Mouse (Mus musculus): ENCODE measurements at regions not wholly inside any gene's neighbourhood (a gene's known extent, or its start where the extent isn't known, plus 50 kb on each side); places are given as distances from the start of the nearest gene placed in this dataset.

GRCm38 (mm10) chr1:42258594-42258910 lies 437.0 kb upstream of the Pou3f3 start:
- Histone ChIP-seq H3K27me3 (ENCODE audit: control insufficient read depth, insufficient read depth, low read length) (no peaks in the 10 kb centered on the region; the same call in 1 of the 2 replicates), H3K27ac (replicated peaks in 1 of 2; ENCODE audit: control insufficient read depth in 1 of 2, insufficient read depth in 1 of 2, low read depth in 2 of 2, low read length in 2 of 2) (no peak overlapping the region), H3K9me3 (ENCODE audit: control insufficient read depth, low read length) (no peaks in the 10 kb centered on the region), H3K4me3 (ENCODE audit: control insufficient read depth in 1 of 2, insufficient read depth in 1 of 2, low read depth in 1 of 2, low read length in 2 of 2) (no peak overlapping the region), H3K9ac (ENCODE audit: low read length) (no peak overlapping the region), H3K4me1 (ENCODE audit: control insufficient read depth in 2 of 2, insufficient read depth in 2 of 2, low read length in 2 of 2) (peaks cover 9 to 11% of the 10 kb centered on the region in 2 experiments), H3K36me3 (ENCODE audit: control insufficient read depth, insufficient read depth, low read length) (no peaks in the 10 kb centered on the region), H3K4me2 (ENCODE audit: low read length) (peak overlapping the region; percentile 58; the same call in 1 of the 2 replicates)
- ATAC-seq (ENCODE audit: insufficient number of reproducible peaks, insufficient read depth, low FRiP score, low read depth), result no peak
- WGBS, result 22% methylated on average over 4 of the region's 4 CpGs

GRCm38 (mm10) chr1:42259216-42259977 lies 436.2 kb upstream of the Pou3f3 start:
- Histone ChIP-seq H3K36me3 (ENCODE audit: control insufficient read depth, insufficient read depth, low read length) (no peaks in the 10 kb centered on the region), H3K27me3 (ENCODE audit: control insufficient read depth, insufficient read depth, low read length) (no peaks in the 10 kb centered on the region; the same call in 1 of the 2 replicates), H3K4me2 (ENCODE audit: low read length) (no peak overlapping the region), H3K4me3 (ENCODE audit: control insufficient read depth in 1 of 2, insufficient read depth in 1 of 2, low read depth in 1 of 2, low read length in 2 of 2) (no peak overlapping the region), H3K9me3 (ENCODE audit: control insufficient read depth, low read length) (no peaks in the 10 kb centered on the region), H3K27ac (replicated peaks in 1 of 2; ENCODE audit: control insufficient read depth in 1 of 2, insufficient read depth in 1 of 2, low read depth in 2 of 2, low read length in 2 of 2) (no peak overlapping the region), H3K9ac (ENCODE audit: low read length) (no peak overlapping the region), H3K4me1 (ENCODE audit: control insufficient read depth in 2 of 2, insufficient read depth in 2 of 2, low read length in 2 of 2) (peaks cover 9 to 11% of the 10 kb centered on the region in 2 experiments)
- no peak for ATAC-seq (ENCODE audit: insufficient number of reproducible peaks, insufficient read depth, low FRiP score, low read depth)
- 70% methylated on average over 12 of the region's 13 CpGs for WGBS

- no peaks in the 10 kb centered on the region for H3K36me3 ChIP-seq (ENCODE audit: control insufficient read depth, insufficient read depth, low read length)
- 78% methylated on average over 9 of the region's 9 CpGs for WGBS
- no peaks in the 10 kb centered on the region for H3K9me3 ChIP-seq (ENCODE audit: control insufficient read depth, low read length)
These were observed 435.3 kb upstream of the Pou3f3 start for GRCm38 (mm10) chr1:42260033-42260925.

GRCm38 (mm10) chr1:42261031-42261430 lies 434.5 kb upstream of the Pou3f3 start:
- ATAC-seq (ENCODE audit: insufficient number of reproducible peaks, insufficient read depth, low FRiP score, low read depth), result no peak
- Histone ChIP-seq H3K9me3 (ENCODE audit: control insufficient read depth, low read length) (no peaks in the 10 kb centered on the region), H3K9ac (ENCODE audit: low read length) (no peak overlapping the region), H3K36me3 (ENCODE audit: control insufficient read depth, insufficient read depth, low read length) (no peaks in the 10 kb centered on the region), H3K27ac (replicated peaks in 1 of 2; ENCODE audit: control insufficient read depth in 1 of 2, insufficient read depth in 1 of 2, low read depth in 2 of 2, low read length in 2 of 2) (no peak overlapping the region), H3K27me3 (ENCODE audit: control insufficient read depth, insufficient read depth, low read length) (no peaks in the 10 kb centered on the region; the same call in 1 of the 2 replicates), H3K4me2 (ENCODE audit: low read length) (no peak overlapping the region), H3K4me3 (ENCODE audit: control insufficient read depth in 1 of 2, insufficient read depth in 1 of 2, low read depth in 1 of 2, low read length in 2 of 2) (no peak overlapping the region), H3K4me1 (ENCODE audit: control insufficient read depth in 2 of 2, insufficient read depth in 2 of 2, low read length in 2 of 2) (peaks cover 9 to 11% of the 10 kb centered on the region in 2 experiments)
- WGBS, result 79% methylated on average over 3 of the region's 3 CpGs

More at GRCm38 (mm10) chr1:42260033-42260925, 435.3 kb upstream of the Pou3f3 start:
- ATAC-seq (ENCODE audit: insufficient number of reproducible peaks, insufficient read depth, low FRiP score, low read depth), result no peak
- Histone ChIP-seq H3K27ac (replicated peaks in 1 of 2; ENCODE audit: control insufficient read depth in 1 of 2, insufficient read depth in 1 of 2, low read depth in 2 of 2, low read length in 2 of 2) (no peak overlapping the region), H3K4me2 (ENCODE audit: low read length) (no peak overlapping the region), H3K9ac (ENCODE audit: low read length) (no peak overlapping the region), H3K4me3 (ENCODE audit: control insufficient read depth in 1 of 2, insufficient read depth in 1 of 2, low read depth in 1 of 2, low read length in 2 of 2) (no peak overlapping the region), H3K27me3 (ENCODE audit: control insufficient read depth, insufficient read depth, low read length) (no peaks in the 10 kb centered on the region; the same call in 1 of the 2 replicates), H3K4me1 (ENCODE audit: control insufficient read depth in 2 of 2, insufficient read depth in 2 of 2, low read length in 2 of 2) (peaks cover 9 to 11% of the 10 kb centered on the region in 2 experiments)

GRCm38 (mm10) chr1:42261800-42262199 lies 433.8 kb upstream of the Pou3f3 start:
- no peak for ATAC-seq (ENCODE audit: insufficient number of reproducible peaks, insufficient read depth, low FRiP score, low read depth)
- no peaks in the 10 kb centered on the region for H3K36me3 ChIP-seq (ENCODE audit: control insufficient read depth, insufficient read depth, low read length)
- 8% methylated on average over 13 of the region's 13 CpGs for WGBS
- no peaks in the 10 kb centered on the region for H3K9me3 ChIP-seq (ENCODE audit: control insufficient read depth, low read length)
- no peak overlapping the region for H3K27ac ChIP-seq (replicated peaks in 1 of 2; ENCODE audit: control insufficient read depth in 1 of 2, insufficient read depth in 1 of 2, low read depth in 2 of 2, low read length in 2 of 2)
- peak overlapping the region; percentile 19 to 24; a peak in 3 of 4 replicates for H3K4me3 ChIP-seq (ENCODE audit: control insufficient read depth in 1 of 2, insufficient read depth in 1 of 2, low read depth in 1 of 2, low read length in 2 of 2)
- peak overlapping the region; percentile 56; the same call in 1 of the 2 replicates for H3K9ac ChIP-seq (ENCODE audit: low read length)
- H3K4me1 ChIP-seq (ENCODE audit: control insufficient read depth in 2 of 2, insufficient read depth in 2 of 2, low read length in 2 of 2), result peaks cover 9 to 11% of the 10 kb centered on the region in 2 experiments
- H3K27me3 ChIP-seq (ENCODE audit: control insufficient read depth, insufficient read depth, low read length), result no peaks in the 10 kb centered on the region; the same call in 1 of the 2 replicates
- peak overlapping the region; percentile 62 for H3K4me2 ChIP-seq (ENCODE audit: low read length)

- H3K4me2 ChIP-seq (ENCODE audit: low read length), result no peak overlapping the region
- ATAC-seq (ENCODE audit: insufficient number of reproducible peaks, insufficient read depth, low FRiP score, low read depth), result no peak
- H3K4me3 ChIP-seq (ENCODE audit: control insufficient read depth in 1 of 2, insufficient read depth in 1 of 2, low read depth in 1 of 2, low read length in 2 of 2), result no peak overlapping the region
- no peaks in the 10 kb centered on the region; the same call in 1 of the 2 replicates for H3K27me3 ChIP-seq (ENCODE audit: control insufficient read depth, insufficient read depth, low read length)
- no peak overlapping the region for H3K9ac ChIP-seq (ENCODE audit: low read length)
- WGBS, result 73% methylated on average over 5 of the region's 5 CpGs
- no peak overlapping the region for H3K27ac ChIP-seq (replicated peaks in 1 of 2; ENCODE audit: control insufficient read depth in 1 of 2, insufficient read depth in 1 of 2, low read depth in 2 of 2, low read length in 2 of 2)
- H3K36me3 ChIP-seq (ENCODE audit: control insufficient read depth, insufficient read depth, low read length), result no peaks in the 10 kb centered on the region
- peaks cover 7% of the 10 kb centered on the region in 2 experiments for H3K4me1 ChIP-seq (ENCODE audit: control insufficient read depth in 2 of 2, insufficient read depth in 2 of 2, low read length in 2 of 2)
- H3K9me3 ChIP-seq (ENCODE audit: control insufficient read depth, low read length), result no peaks in the 10 kb centered on the region
These were observed 433.0 kb upstream of the Pou3f3 start for GRCm38 (mm10) chr1:42262606-42263005.

- H3K27me3 ChIP-seq (ENCODE audit: control insufficient read depth, insufficient read depth, low read length), result no peaks in the 10 kb centered on the region
- no peak overlapping the region for H3K4me3 ChIP-seq (ENCODE audit: control insufficient read depth in 1 of 2, insufficient read depth in 1 of 2, low read depth in 1 of 2, low read length in 2 of 2)
- no peak overlapping the region for H3K4me2 ChIP-seq (ENCODE audit: low read length)
- no peaks in the 10 kb centered on the region for H3K36me3 ChIP-seq (ENCODE audit: control insufficient read depth, insufficient read depth, low read length)
- WGBS, result 58% methylated on average over 8 of the region's 8 CpGs
- no peak for ATAC-seq (ENCODE audit: insufficient number of reproducible peaks, insufficient read depth, low FRiP score, low read depth)
- H3K9me3 ChIP-seq (ENCODE audit: control insufficient read depth, low read length), result no peaks in the 10 kb centered on the region
- H3K4me1 ChIP-seq (ENCODE audit: control insufficient read depth in 2 of 2, insufficient read depth in 2 of 2, low read length in 2 of 2), result no peaks in the 10 kb centered on the region
- H3K9ac ChIP-seq (ENCODE audit: low read length), result no peak overlapping the region
- no peak overlapping the region for H3K27ac ChIP-seq (replicated peaks in 1 of 2; ENCODE audit: control insufficient read depth in 1 of 2, insufficient read depth in 1 of 2, low read depth in 2 of 2, low read length in 2 of 2)
These were observed 418.4 kb upstream of the Pou3f3 start for GRCm38 (mm10) chr1:42277130-42277529.

All from heart, embryonic 14.5 days (tissue).